ENCODE assay signal across 11 mouse cellular contexts in genomic region chr1:151461265-151461664, GRCm38 (mm10). TPM values are rescaled to one million over a fixed set of nuclear protein-coding genes. Genes with fewer than 3 reads are reported as not detected.
A peak's percentile ranks its signal among the peaks of the same experiment; 100 is the strongest.
DNase-seq lines count a peak whose midpoint lies in the region; ATAC-seq and TF ChIP-seq lines count a peak whose summit lies in the region.
"Had no signal": no experiment of that assay in that cellular context is flagged by ENCODE, and none has a peak within 500 bp of the region (broad histone marks: within the 10 kb centered on the region; RNA-seq: fewer than 3 reads in every experiment).

No protein-coding gene starts in this region.

- peaks cover 3% of the 10 kb centered on the region; the same call in 1 of the 2 replicates for H3K4me1 ChIP-seq in heart, postnatal 0 days (ENCODE audit: control insufficient read depth, insufficient read depth)
- H3K4me1 ChIP-seq in midbrain, embryonic 11.5 days (ENCODE audit: control insufficient read depth, insufficient read depth, low read length), result no peaks in the 10 kb centered on the region
- no peaks in the 10 kb centered on the region for H3K4me1 ChIP-seq in midbrain, embryonic 10.5 days
- H3K4me1 ChIP-seq in ES-E14 (ENCODE audit: control insufficient read depth in 2 of 2, insufficient read depth in 2 of 2, low read length in 2 of 2, poor library complexity in 1 of 2), result no peaks in the 10 kb centered on the region
- H3K4me1 ChIP-seq: neural tube, embryonic 13.5 days had no signal

- no peak for DNase-seq in heart, postnatal 0 days (ENCODE audit: low spot score)
- DNase-seq in heart, postnatal 14 days, result no peak
- DNase-seq in midbrain, embryonic 11.5 days (ENCODE audit: low spot score, missing footprints), result no peak
- DNase-seq in midbrain, embryonic 10.5 days (ENCODE audit: low spot score), result no peak
- no peak for DNase-seq in ES-E14 (ENCODE audit: low read depth, low spot score)
- DNase-seq in induced T-regulatory cell, adult 2 months (ENCODE audit: low read depth), result peak; percentile 19
- DNase-seq: kidney, adult 11 months; spleen, adult 18-20 months had no signal

- 83% methylated on average over 9 of the region's 9 CpGs for WGBS in heart, postnatal 0 days
- 81% methylated on average over 9 of the region's 9 CpGs for WGBS in midbrain, embryonic 11.5 days
- 77% methylated on average over 9 of the region's 9 CpGs for WGBS in midbrain, embryonic 10.5 days

- in situ Hi-C loops in ES-E14 (cut with MboI; ENCODE audit: low sequenced_read_pairs in 2 of 2, unreplicated experiment in 2 of 2), result no loop called here

- no peak for TF ChIP-seq EP300 in heart, postnatal 0 days (IDR thresholded peaks at IDR 0.05; ENCODE audit: low read depth)

- intact Hi-C loops in heart, postnatal 14 days (cut with DNase I), result no loop called here

- H3K27me3 ChIP-seq in heart, postnatal 0 days (ENCODE audit: control insufficient read depth, insufficient read depth, low read length), result no peaks in the 10 kb centered on the region
- H3K27me3 ChIP-seq in midbrain, embryonic 11.5 days (ENCODE audit: control insufficient read depth, insufficient read depth, low read length), result no peaks in the 10 kb centered on the region
- no peaks in the 10 kb centered on the region for H3K27me3 ChIP-seq in midbrain, embryonic 10.5 days (ENCODE audit: low read depth, poor library complexity, severe bottlenecking)
- H3K27me3 ChIP-seq: neural tube, embryonic 13.5 days had no signal

- peak; percentile 21; the same call in 1 of the 2 replicates for TF ChIP-seq CTCF in heart, postnatal 0 days (IDR thresholded peaks at IDR 0.05; ENCODE audit: low read depth)

- H3K36me3 ChIP-seq in heart, postnatal 0 days (replicated peaks; ENCODE audit: control insufficient read depth, insufficient read depth, low read length), result peaks cover 35% of the 10 kb centered on the region
- H3K36me3 ChIP-seq in midbrain, embryonic 11.5 days (ENCODE audit: control insufficient read depth, insufficient read depth, low read length), result peaks cover 2% of the 10 kb centered on the region; the same call in 1 of the 2 replicates
- H3K36me3 ChIP-seq in midbrain, embryonic 10.5 days, result peaks cover 54% of the 10 kb centered on the region
- H3K36me3 ChIP-seq in ES-E14 (ENCODE audit: control insufficient read depth, insufficient read depth, low read length, poor library complexity, severe bottlenecking), result peaks cover 6% of the 10 kb centered on the region

- no peak overlapping the region for H3K27ac ChIP-seq in heart, postnatal 0 days (ENCODE audit: low read depth)
- H3K27ac ChIP-seq in midbrain, embryonic 11.5 days (ENCODE audit: low read depth, low read length), result no peak overlapping the region
- H3K27ac ChIP-seq in midbrain, embryonic 10.5 days (replicated peaks), result no peak overlapping the region
- H3K27ac ChIP-seq in ES-E14 (ENCODE audit: insufficient read depth, low read depth, low read length, poor library complexity, severe bottlenecking), result no peak overlapping the region; the same call in 1 of the 2 replicates
- H3K27ac ChIP-seq: neural tube, embryonic 13.5 days had no signal

- no peak overlapping the region for H3K9ac ChIP-seq in heart, postnatal 0 days (replicated peaks; ENCODE audit: low read depth, low read length)
- H3K9ac ChIP-seq in midbrain, embryonic 11.5 days (ENCODE audit: low read length), result no peak overlapping the region
- no peak overlapping the region for H3K9ac ChIP-seq in ES-E14 (ENCODE audit: insufficient read depth, low read depth, low read length, poor library complexity, severe bottlenecking)
- H3K9ac ChIP-seq: neural tube, embryonic 13.5 days had no signal

- no peak overlapping the region for H3K4me2 ChIP-seq in heart, postnatal 0 days (ENCODE audit: low read depth, low read length)
- no peak overlapping the region for H3K4me2 ChIP-seq in midbrain, embryonic 11.5 days
- H3K4me2 ChIP-seq: neural tube, embryonic 13.5 days had no signal

- no peaks in the 10 kb centered on the region for H3K9me3 ChIP-seq in heart, postnatal 0 days (replicated peaks; ENCODE audit: control insufficient read depth, low read length)
- H3K9me3 ChIP-seq in midbrain, embryonic 11.5 days (ENCODE audit: control insufficient read depth, low read length), result no peaks in the 10 kb centered on the region
- H3K9me3 ChIP-seq in midbrain, embryonic 10.5 days (replicated peaks), result no peaks in the 10 kb centered on the region
- H3K9me3 ChIP-seq in ES-E14 (ENCODE audit: control insufficient read depth, insufficient read depth, low read depth, low read length), result no peaks in the 10 kb centered on the region
- H3K9me3 ChIP-seq: neural tube, embryonic 13.5 days had no signal

- no peak for ATAC-seq in heart, postnatal 0 days (ENCODE audit: insufficient read depth, low read depth)
- ATAC-seq in midbrain, embryonic 11.5 days (ENCODE audit: low FRiP score), result 0 out of 2 replicates have a peak, but pooled peaks have one; percentile 14
- no peak for ATAC-seq in activated CD4-positive, CD25-positive, alpha-beta regulatory T cell, adult 4 months
- no peak for ATAC-seq in erythroid progenitor cell, adult 5-6 weeks (replicated peaks; ENCODE audit: low FRiP score, poor library complexity, severe bottlenecking)

- H3K4me3 ChIP-seq in heart, postnatal 0 days (ENCODE audit: low read depth, low read length), result no peak overlapping the region
- no peak overlapping the region for H3K4me3 ChIP-seq in midbrain, embryonic 11.5 days (ENCODE audit: low read depth, low read length)
- no peak overlapping the region for H3K4me3 ChIP-seq in midbrain, embryonic 10.5 days
- no peak overlapping the region for H3K4me3 ChIP-seq in ES-E14 (ENCODE audit: insufficient read depth in 1 of 2, low read depth in 1 of 2, low read length in 2 of 2, poor library complexity in 1 of 2, severe bottlenecking in 1 of 2)
- H3K4me3 ChIP-seq: neural tube, embryonic 13.5 days had no signal

TF ChIP-seq in ES-E14, 5 proteins besides CTCF, POLR2A, EP300 and RAD21:
- TF ChIP-seq MAFK (IDR thresholded peaks at IDR 0.05; ENCODE audit: insufficient read depth, low read depth, low read length) (no peak), ZNF384 (IDR thresholded peaks at IDR 0.05; ENCODE audit: low read depth, low read length) (peak; percentile 82)

RNA-seq across cellular contexts. Expression of gene Trmt1l, which starts 32.9 kb away (rescaled TPM):
- 10.7 and 12.7 TPM in 2 replicates for total RNA-seq in heart, postnatal 0 days (2014; rRNA removed; ENCODE audit: low replicate concordance)
- polyA plus RNA-seq in heart, postnatal 0 days (2015; fragmentation: Nextera tagmentation; extraction: Ambion mirVana), result 24.2 and 26.8 TPM in 2 replicates
- total RNA-seq in heart, postnatal 14 days (2021), result 10 to 100 TPM; 19.5 to 22.7 TPM
- polyA plus RNA-seq in midbrain, embryonic 11.5 days (2014; fragmentation: Nextera tagmentation; extraction: Ambion mirVana), result 54.3 and 56.7 TPM in 2 replicates
- 52.5 and 55.6 TPM in 2 replicates for polyA plus RNA-seq in midbrain, embryonic 10.5 days (2016; fragmentation: Nextera tagmentation; extraction: Ambion mirVana)
- total RNA-seq in ES-E14 (2012; rRNA removed), result 18.1 and 19.8 TPM in 2 replicates
- polyA plus RNA-seq in activated CD4-positive, CD25-positive, alpha-beta regulatory T cell, adult 4 months (2017; shearing (Covaris generic)), result 10 to 100 TPM; 36.8 to 40.3 TPM
- 23.8 and 27.7 TPM in 2 replicates for total RNA-seq in erythroid progenitor cell, adult 5-6 weeks (2015; ENCODE audit: low replicate concordance)
- 19.1 and 20.2 TPM in 2 replicates for total RNA-seq in erythroid progenitor cell, adult 5-6 weeks (2017; ENCODE audit: low replicate concordance)

RNA-seq across cellular contexts. Expression of gene Swt1, which starts 33.0 kb away (rescaled TPM):
- total RNA-seq in heart, postnatal 0 days (2014; rRNA removed; ENCODE audit: low replicate concordance), result 2.9 and 18.1 TPM in 2 replicates
- polyA plus RNA-seq in heart, postnatal 0 days (2015; fragmentation: Nextera tagmentation; extraction: Ambion mirVana), result 15.9 TPM in 2 replicates
- total RNA-seq in heart, postnatal 14 days (2021), result 10 to 100 TPM; 10.0 to 12.1 TPM
- polyA plus RNA-seq in midbrain, embryonic 11.5 days (2014; fragmentation: Nextera tagmentation; extraction: Ambion mirVana), result 23.6 and 27.8 TPM in 2 replicates
- 21.6 and 22.8 TPM in 2 replicates for polyA plus RNA-seq in midbrain, embryonic 10.5 days (2016; fragmentation: Nextera tagmentation; extraction: Ambion mirVana)
- 16.9 and 22.6 TPM in 2 replicates for total RNA-seq in ES-E14 (2012; rRNA removed)
- 10 to 100 TPM; 29.2 to 50.1 TPM for polyA plus RNA-seq in activated CD4-positive, CD25-positive, alpha-beta regulatory T cell, adult 4 months (2017; shearing (Covaris generic))
- 65.2 and 94.7 TPM in 2 replicates for total RNA-seq in erythroid progenitor cell, adult 5-6 weeks (2015; ENCODE audit: low replicate concordance)
- total RNA-seq in erythroid progenitor cell, adult 5-6 weeks (2017; ENCODE audit: low replicate concordance), result 51.4 and 60.2 TPM in 2 replicates

RNA-seq across cellular contexts. Expression of gene Rnf2, which starts 39.5 kb away (rescaled TPM):
- 50.6 and 127 TPM in 2 replicates for total RNA-seq in heart, postnatal 0 days (2014; rRNA removed; ENCODE audit: low replicate concordance)
- 35.9 and 36.4 TPM in 2 replicates for polyA plus RNA-seq in heart, postnatal 0 days (2015; fragmentation: Nextera tagmentation; extraction: Ambion mirVana)
- 10 to 100 TPM; 17.0 to 19.8 TPM for total RNA-seq in heart, postnatal 14 days (2021)
- polyA plus RNA-seq in midbrain, embryonic 11.5 days (2014; fragmentation: Nextera tagmentation; extraction: Ambion mirVana), result 149 and 161 TPM in 2 replicates
- 122 and 132 TPM in 2 replicates for polyA plus RNA-seq in midbrain, embryonic 10.5 days (2016; fragmentation: Nextera tagmentation; extraction: Ambion mirVana)
- total RNA-seq in ES-E14 (2012; rRNA removed), result 54.1 and 58.9 TPM in 2 replicates
- polyA plus RNA-seq in activated CD4-positive, CD25-positive, alpha-beta regulatory T cell, adult 4 months (2017; shearing (Covaris generic)), result 10 to 100 TPM; 87.5 to 89.2 TPM
- total RNA-seq in erythroid progenitor cell, adult 5-6 weeks (2015; ENCODE audit: low replicate concordance), result 18.4 and 36.0 TPM in 2 replicates
- 5.7 and 20.9 TPM in 2 replicates for total RNA-seq in erythroid progenitor cell, adult 5-6 weeks (2017; ENCODE audit: low replicate concordance)
